Mouse (Mus musculus) heart, embryonic 10.5 days (tissue): ENCODE data around the gene Piezo1. TPM values are rescaled to one million over a fixed set of nuclear protein-coding genes. Genes with fewer than 3 reads are reported as not detected.

ENCODE experiments used
- DNase-seq: peaks from one replicate; pipeline ENCODE4 v3.0.0-alpha.2; 2017; ENCODE audit warnings: low spot score
- H3K27ac ChIP-seq: fragments of 300-500 bp; sonication (generic); 2 replicates; pipeline ENCODE4 v1.5.1; 2016; ENCODE audit warnings: mild to moderate bottlenecking
- H3K27me3 ChIP-seq: fragments of 300-500 bp; sonication (generic); 2 replicates; pipeline ENCODE4 v1.6.1; 2016; ENCODE audit warnings: mild to moderate bottlenecking; ENCODE audit not compliant: poor library complexity, insufficient read depth, severe bottlenecking
- H3K36me3 ChIP-seq: fragments of 300-500 bp; sonication (generic); 2 replicates; pipeline ENCODE4 v1.6.1; 2016; ENCODE audit warnings: mild to moderate bottlenecking, moderate library complexity
- H3K4me1 ChIP-seq: fragments of 300-500 bp; sonication (generic); 2 replicates; pipeline ENCODE4 v1.6.1; 2016; ENCODE audit warnings: mild to moderate bottlenecking
- H3K4me3 ChIP-seq: fragments of 300-500 bp; sonication (generic); 2 replicates; pipeline ENCODE4 v1.5.1; 2016; ENCODE audit warnings: mild to moderate bottlenecking, moderate library complexity
- H3K9me3 ChIP-seq: fragments of 300-500 bp; sonication (generic); 2 replicates; pipeline ENCODE4 v1.6.1; 2016; ENCODE audit warnings: mild to moderate bottlenecking, moderate library complexity
- WGBS: fragments of 180-500 bp; shearing (Covaris S2); methylation state at CpG from one replicate; pipeline ENCODE4 v1.1.7; 2016; 5-methylcytosine and 5-hydroxymethylcytosine counted together
- polyA plus RNA-seq: library from polyadenylated mRNA; unstranded; fragments of >200 nt; fragmentation: Nextera tagmentation; extraction: Ambion mirVana; gene quantifications from 2 replicates; pipeline ENCODE4 v1.2.1, GENCODE M21; 2016

Piezo1 gene
- polyA plus RNA-seq, 1 experiment from 2014 or later = 29.3 TPM

GRCm38 (mm10) chr8:122550234-122550994 lies 715 bp downstream of the Piezo1 start:
- H3K36me3 ChIP-seq = no peaks in the 10 kb centered on the region; the same call in 1 of the 2 replicates
- WGBS = 2% methylated on average over 52 of the region's 52 CpGs
- H3K27ac ChIP-seq = peak overlapping the region; percentile 98
- peaks cover 66% of the 10 kb centered on the region for H3K4me1 ChIP-seq
- no peaks in the 10 kb centered on the region for H3K27me3 ChIP-seq
- peak; percentile 77 for DNase-seq
- H3K4me3 ChIP-seq = peak overlapping the region; percentile 88
- H3K9me3 ChIP-seq = no peaks in the 10 kb centered on the region

DNA sequence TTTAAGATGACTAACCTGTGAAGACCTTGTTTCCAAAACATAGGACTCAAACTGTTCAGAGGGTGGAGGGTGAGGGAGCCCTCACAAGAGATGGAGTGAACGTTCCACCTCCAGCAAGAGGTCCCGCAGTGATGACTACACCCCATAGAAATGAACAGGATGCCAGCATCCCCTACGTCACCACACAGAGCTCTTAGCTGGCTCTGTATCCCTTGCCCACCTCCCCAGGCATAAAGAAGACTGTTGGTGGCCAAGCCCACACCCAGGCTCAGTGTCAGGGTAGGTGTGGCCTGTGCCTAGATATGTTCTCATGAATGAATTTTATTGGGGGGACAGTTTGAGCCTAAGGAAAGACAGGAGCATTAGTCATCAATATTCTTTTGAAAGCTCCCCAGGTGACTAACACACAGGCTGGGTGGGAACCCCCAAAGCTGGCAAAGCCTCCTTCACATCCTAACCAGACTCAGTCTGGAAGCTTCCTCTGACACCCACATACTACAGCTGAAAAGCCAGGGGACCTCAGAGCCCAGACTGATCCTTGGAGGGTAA lies 2.2 kb downstream of the Piezo1 start:
- Histone ChIP-seq H3K27me3 (no peaks in the 10 kb centered on the region), H3K4me1 (peaks cover 76% of the 10 kb centered on the region), H3K4me3 (peak overlapping the region; percentile 88), H3K27ac (peak overlapping the region; percentile 98), H3K36me3 (peaks cover 8% of the 10 kb centered on the region; the same call in 1 of the 2 replicates), H3K9me3 (no peaks in the 10 kb centered on the region)
- no peak for DNase-seq
- WGBS = 69% methylated on average over 3 of the region's 3 CpGs

DNA sequence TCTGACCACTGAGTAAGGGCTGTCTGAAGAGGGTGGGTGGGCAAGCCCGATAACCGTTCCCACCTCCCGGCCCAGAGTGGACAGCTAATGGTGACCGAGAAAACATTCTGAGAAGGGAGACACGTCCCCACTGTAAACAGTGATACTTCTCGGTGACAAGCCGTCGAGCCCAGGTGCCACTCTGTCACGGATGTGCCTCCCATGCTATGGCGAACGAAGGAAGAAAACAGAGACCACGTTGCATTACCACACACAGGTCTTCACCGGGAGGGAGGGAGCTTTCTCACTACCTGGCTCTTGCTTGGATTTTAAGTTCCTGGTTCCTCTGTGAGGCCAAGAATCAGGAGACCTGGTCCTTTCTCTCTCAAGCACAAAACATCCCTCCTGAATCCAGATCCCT lies 2.8 kb downstream of the Piezo1 start:
- Histone ChIP-seq H3K27ac (peak overlapping the region; percentile 87), H3K4me3 (peak overlapping the region; percentile 88), H3K36me3 (peaks cover 14% of the 10 kb centered on the region), H3K27me3 (no peaks in the 10 kb centered on the region), H3K4me1 (peaks cover 81% of the 10 kb centered on the region), H3K9me3 (no peaks in the 10 kb centered on the region)
- no peak for DNase-seq
- WGBS = 53% methylated on average over 13 of the region's 13 CpGs

DNA sequence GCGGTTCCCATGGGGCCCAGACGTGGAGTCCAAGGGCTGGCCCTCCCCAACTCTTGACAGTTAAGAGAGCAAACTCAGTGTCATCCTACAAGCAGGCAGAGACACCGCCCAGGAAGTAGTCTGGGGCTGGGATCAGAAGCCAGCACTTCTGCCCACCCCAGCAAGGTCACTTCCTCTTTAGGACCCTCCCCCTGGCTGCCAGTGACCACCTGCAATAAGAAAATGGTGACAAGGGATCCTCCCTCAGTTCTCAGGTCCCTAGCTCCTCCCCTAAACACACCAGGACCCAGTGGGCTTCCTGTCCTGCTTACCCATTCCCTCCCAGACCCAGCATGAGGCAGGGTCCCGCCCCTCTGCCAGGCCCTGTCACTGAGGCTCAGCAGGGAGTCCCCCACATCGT lies 3.3 kb downstream of the Piezo1 start:
- peak overlapping the region; percentile 87 for H3K27ac ChIP-seq

GRCm38 (mm10) chr8:122546811-122547453 lies 4.2 kb downstream of the Piezo1 start:
- H3K9me3 ChIP-seq = no peaks in the 10 kb centered on the region
- peak; percentile 79 for DNase-seq
- peaks cover 93% of the 10 kb centered on the region for H3K4me1 ChIP-seq

More for the DNA sequence above, 3.3 kb downstream of the Piezo1 start:
- H3K27me3 ChIP-seq = no peaks in the 10 kb centered on the region
- no peaks in the 10 kb centered on the region for H3K9me3 ChIP-seq
- 25% methylated on average over 5 of the region's 5 CpGs for WGBS
- DNase-seq = peak; percentile 93
- H3K4me1 ChIP-seq = peaks cover 86% of the 10 kb centered on the region
- peak overlapping the region; percentile 88 for H3K4me3 ChIP-seq
- H3K36me3 ChIP-seq = peaks cover 19% of the 10 kb centered on the region

GRCm38 (mm10) chr8:122546066-122546755 lies 4.9 kb downstream of the Piezo1 start:
- peaks cover 93% of the 10 kb centered on the region for H3K4me1 ChIP-seq
- DNase-seq = peak; percentile 93
- peaks cover 20% of the 10 kb centered on the region for H3K36me3 ChIP-seq
- H3K4me3 ChIP-seq = peak overlapping the region; percentile 88
- H3K9me3 ChIP-seq = no peaks in the 10 kb centered on the region
- 47% methylated on average over 7 of the region's 7 CpGs for WGBS
- peak overlapping the region; percentile 87 for H3K27ac ChIP-seq
- no peaks in the 10 kb centered on the region for H3K27me3 ChIP-seq

More at GRCm38 (mm10) chr8:122546811-122547453, 4.2 kb downstream of the Piezo1 start:
- Histone ChIP-seq H3K27ac (peak overlapping the region; percentile 87), H3K4me3 (peak overlapping the region; percentile 88), H3K36me3 (peaks cover 20% of the 10 kb centered on the region), H3K27me3 (no peaks in the 10 kb centered on the region)
- 65% methylated on average over 24 of the region's 24 CpGs for WGBS

- Histone ChIP-seq H3K9me3 (no peaks in the 10 kb centered on the region), H3K27ac (0 out of 2 replicates have a peak overlapping the region, but pooled peaks have one; percentile 71), H3K36me3 (peaks cover 27% of the 10 kb centered on the region), H3K4me1 (peaks cover 81% of the 10 kb centered on the region), H3K4me3 (no peak overlapping the region), H3K27me3 (no peaks in the 10 kb centered on the region)
- DNase-seq = no peak
- 89% methylated on average over 8 of the region's 8 CpGs for WGBS
These were observed 7.0 kb downstream of the Piezo1 start for GRCm38 (mm10) chr8:122544138-122544537.

GRCm38 (mm10) chr8:122538310-122539076 lies 12.6 kb downstream of the Piezo1 start:
- no peak for DNase-seq
- H3K4me1 ChIP-seq = peaks cover 75% of the 10 kb centered on the region
- peak overlapping the region; percentile 85; the same call in 1 of the 2 replicates for H3K27ac ChIP-seq
- H3K4me3 ChIP-seq = no peak overlapping the region
- 91% methylated on average over 9 of the region's 9 CpGs for WGBS
- H3K9me3 ChIP-seq = no peaks in the 10 kb centered on the region
- H3K36me3 ChIP-seq = peaks cover 38% of the 10 kb centered on the region
- H3K27me3 ChIP-seq = no peaks in the 10 kb centered on the region

DNA sequence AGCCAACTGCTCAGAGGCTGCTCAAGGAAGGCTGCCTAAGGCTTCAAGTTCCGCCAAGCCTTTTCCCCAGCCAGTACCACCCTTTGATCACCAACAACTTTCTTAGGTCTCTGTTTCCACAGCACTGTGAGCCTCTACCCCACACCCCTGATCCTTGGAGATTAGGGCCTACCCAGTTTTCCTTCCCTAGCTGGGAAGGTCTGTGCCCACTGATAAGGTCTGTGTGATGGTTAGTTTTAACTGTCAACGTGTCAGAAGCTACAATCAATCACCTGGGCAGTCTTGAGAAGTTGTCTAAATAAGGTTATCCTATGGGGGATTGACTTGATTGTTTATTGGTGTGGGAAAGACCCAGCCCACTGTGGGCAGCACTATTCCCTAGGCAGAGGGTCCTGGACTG lies 13.3 kb downstream of the Piezo1 start:
- Histone ChIP-seq H3K9me3 (no peaks in the 10 kb centered on the region), H3K4me1 (peaks cover 74% of the 10 kb centered on the region), H3K27ac (peak overlapping the region; percentile 85), H3K36me3 (peaks cover 34% of the 10 kb centered on the region), H3K4me3 (no peak overlapping the region; the same call in 1 of the 2 replicates), H3K27me3 (no peaks in the 10 kb centered on the region)
- WGBS = 63% methylated on average over 2 of the region's 2 CpGs
- no peak for DNase-seq

DNA sequence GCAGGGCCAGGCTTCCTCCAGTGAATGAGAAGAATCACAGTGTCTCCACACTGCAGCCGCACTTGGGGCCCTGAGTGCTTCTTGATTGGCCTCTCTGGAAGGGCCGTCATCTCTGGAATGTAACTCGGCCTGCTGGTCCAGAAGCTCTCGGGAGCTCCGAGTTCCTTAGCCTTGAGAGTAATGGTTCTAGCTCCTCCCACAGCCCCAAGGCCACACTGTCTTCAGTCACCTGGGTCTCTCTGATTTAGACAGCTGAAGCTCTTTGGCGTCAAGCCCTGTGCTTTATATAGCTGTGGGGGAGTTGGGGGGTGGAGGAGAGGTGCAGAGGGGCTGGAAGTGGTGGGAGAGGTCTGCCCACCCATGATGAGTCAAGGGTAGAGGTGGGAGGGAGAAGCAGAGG lies 14.1 kb downstream of the Piezo1 start:
- 28% methylated on average over 6 of the region's 6 CpGs for WGBS
- Histone ChIP-seq H3K36me3 (peaks cover 34% of the 10 kb centered on the region), H3K4me3 (peak overlapping the region; percentile 32; the same call in 1 of the 2 replicates), H3K9me3 (no peaks in the 10 kb centered on the region), H3K27ac (peak overlapping the region; percentile 85), H3K27me3 (no peaks in the 10 kb centered on the region), H3K4me1 (peaks cover 72% of the 10 kb centered on the region)
- DNase-seq = peak; percentile 84

- H3K36me3 ChIP-seq = peaks cover 31% of the 10 kb centered on the region
- H3K27me3 ChIP-seq = no peaks in the 10 kb centered on the region
- DNase-seq = no peak
- H3K4me1 ChIP-seq = peaks cover 74% of the 10 kb centered on the region
- peak overlapping the region; percentile 85 for H3K27ac ChIP-seq
- no peak overlapping the region for H3K4me3 ChIP-seq
- H3K9me3 ChIP-seq = no peaks in the 10 kb centered on the region
- WGBS = 66% methylated on average over 8 of the region's 8 CpGs
These were observed 19.8 kb downstream of the Piezo1 start for GRCm38 (mm10) chr8:122531312-122531711.

DNA sequence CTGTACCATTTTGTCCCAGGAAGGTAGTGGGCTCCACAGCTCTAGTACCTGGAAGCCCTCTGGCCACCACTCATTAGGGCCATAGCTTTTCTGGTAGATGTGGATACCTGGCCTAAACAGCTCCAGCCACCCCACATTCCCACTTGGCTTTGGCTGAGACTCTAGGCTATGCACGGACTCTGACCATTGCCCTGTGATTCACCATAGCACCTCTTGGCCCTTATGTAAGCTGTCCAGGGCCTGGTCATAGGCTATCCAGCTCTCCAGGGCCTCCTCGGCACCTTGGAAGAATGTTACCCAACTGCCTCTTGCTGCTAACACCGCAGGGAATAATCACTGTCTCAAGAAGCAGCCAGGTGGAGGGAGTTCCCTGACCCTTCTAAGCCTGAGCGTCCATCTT lies 22.0 kb downstream of the Piezo1 start:
- Histone ChIP-seq H3K9me3 (no peaks in the 10 kb centered on the region), H3K4me1 (peaks cover 82% of the 10 kb centered on the region), H3K36me3 (peaks cover 25% of the 10 kb centered on the region), H3K27ac (peak overlapping the region; percentile 29; the same call in 1 of the 2 replicates), H3K27me3 (no peaks in the 10 kb centered on the region), H3K4me3 (no peak overlapping the region)
- 90% methylated on average over 4 of the region's 4 CpGs for WGBS
- no peak for DNase-seq
